Mouse (Mus musculus): ENCODE measurements around the gene Ihh. TPM values are rescaled to one million over a fixed set of nuclear protein-coding genes. Genes with fewer than 3 reads are reported as not detected.

Gene Ihh
- polyA plus RNA-seq, 1 experiment, result 45.0 TPM

Other genes starting within 250 kb of the Ihh start
- 17.2 and 32.6 TPM in 2 replicates for gene Cyp27a1, start 238.1 kb downstream of the Ihh start, polyA plus RNA-seq (2012; rRNA removed)
- 0.10 and 0.45 TPM in 2 replicates for gene Prkag3, start 202.5 kb downstream of the Ihh start, polyA plus RNA-seq (2012; rRNA removed)
- 1.2 and 3.4 TPM in 2 replicates for gene Wnt6, start 179.8 kb downstream of the Ihh start, polyA plus RNA-seq (2012; rRNA removed)
- 0.04 and 0.25 TPM in 2 replicates for gene Wnt10a, start 160.2 kb downstream of the Ihh start, polyA plus RNA-seq (2012; rRNA removed)
- gene Cdk5r2, start 96.7 kb downstream of the Ihh start, polyA plus RNA-seq (2012; rRNA removed), result 0.58 and 0.69 TPM in 2 replicates
- gene Fev, start 66.3 kb downstream of the Ihh start, polyA plus RNA-seq (2012; rRNA removed), result 0.62 and 0.81 TPM in 2 replicates
- 0.63 and 1.3 TPM in 2 replicates for gene Cryba2, start 58.5 kb downstream of the Ihh start, polyA plus RNA-seq (2012; rRNA removed)
- gene Cfap65, start 16.1 kb downstream of the Ihh start, polyA plus RNA-seq (2012; rRNA removed), result 0.09 and 0.25 TPM in 2 replicates
- gene Nhej1, start 173.5 kb upstream of the Ihh start, polyA plus RNA-seq (2012; rRNA removed), result 4.8 and 5.6 TPM in 2 replicates
- gene Slc23a3, start 182.2 kb upstream of the Ihh start, polyA plus RNA-seq (2012; rRNA removed), result 1.1 and 1.3 TPM in 2 replicates
- 45.8 and 53.7 TPM in 2 replicates for gene Cnppd1, start 191.0 kb upstream of the Ihh start, polyA plus RNA-seq (2012; rRNA removed)
- gene Retreg2, start 191.1 kb upstream of the Ihh start, polyA plus RNA-seq (2012; rRNA removed), result 79.0 and 93.9 TPM in 2 replicates
- gene Zfand2b, start 217.0 kb upstream of the Ihh start, polyA plus RNA-seq (2012; rRNA removed), result 80.6 and 93.3 TPM in 2 replicates
- 24.0 and 27.5 TPM in 2 replicates for gene Abcb6, start 228.7 kb upstream of the Ihh start, polyA plus RNA-seq (2012; rRNA removed)
- gene Ankzf1, start 240.5 kb upstream of the Ihh start, polyA plus RNA-seq (2012; rRNA removed), result 19.2 and 27.4 TPM in 2 replicates
- gene Atg9a, start 240.5 kb upstream of the Ihh start, polyA plus RNA-seq (2012; rRNA removed), result 72.2 and 107 TPM in 2 replicates